Mouse (Mus musculus): ENCODE measurements around the gene Gm28308.

- TF ChIP-seq CTCF (IDR thresholded peaks at IDR 0.05; ENCODE audit: extremely low read depth, insufficient read depth, low read length) (no peak), POLR2A (IDR thresholded peaks at IDR 0.05; ENCODE audit: extremely low read depth, insufficient read depth, low read length) (no peak)
These were observed 89.5 kb downstream of the Gm28308 start for GRCm38 (mm10) chr6:52123673-52124072.
